Mouse (Mus musculus) retina, postnatal 1 day (tissue): ENCODE results near the gene Stk19.
"Not testable (repeated sequence)": the region's sequence is repeated elsewhere in the genome, so short reads cannot be mapped to it uniquely, and the experiment has no call there.

ENCODE experiments used
- DNase-seq: peaks from one replicate; pipeline ENCODE4 v3.0.0-alpha.2; 2012

Gene Stk19

DNA sequence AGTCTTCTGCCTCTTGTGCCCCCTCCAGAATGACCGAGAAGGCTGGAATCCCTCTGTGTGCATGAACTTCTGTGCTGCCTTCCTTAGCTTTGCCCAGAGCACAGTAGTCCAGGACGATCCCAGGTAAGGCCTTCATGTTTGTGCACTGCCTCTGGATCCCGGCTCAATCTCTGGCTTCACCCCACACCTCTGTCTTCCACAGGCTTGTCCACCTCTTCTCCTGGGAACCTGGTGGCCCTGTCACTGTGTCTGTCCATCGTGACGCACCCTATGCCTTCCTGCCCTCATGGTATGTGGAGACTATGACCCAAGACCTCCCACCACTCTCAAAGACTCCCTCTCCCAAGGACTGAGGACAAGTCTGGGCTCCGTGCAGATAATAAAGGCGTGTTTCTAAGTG, 2.0 kb upstream of the Stk19 start:
- no peak for DNase-seq

DNA sequence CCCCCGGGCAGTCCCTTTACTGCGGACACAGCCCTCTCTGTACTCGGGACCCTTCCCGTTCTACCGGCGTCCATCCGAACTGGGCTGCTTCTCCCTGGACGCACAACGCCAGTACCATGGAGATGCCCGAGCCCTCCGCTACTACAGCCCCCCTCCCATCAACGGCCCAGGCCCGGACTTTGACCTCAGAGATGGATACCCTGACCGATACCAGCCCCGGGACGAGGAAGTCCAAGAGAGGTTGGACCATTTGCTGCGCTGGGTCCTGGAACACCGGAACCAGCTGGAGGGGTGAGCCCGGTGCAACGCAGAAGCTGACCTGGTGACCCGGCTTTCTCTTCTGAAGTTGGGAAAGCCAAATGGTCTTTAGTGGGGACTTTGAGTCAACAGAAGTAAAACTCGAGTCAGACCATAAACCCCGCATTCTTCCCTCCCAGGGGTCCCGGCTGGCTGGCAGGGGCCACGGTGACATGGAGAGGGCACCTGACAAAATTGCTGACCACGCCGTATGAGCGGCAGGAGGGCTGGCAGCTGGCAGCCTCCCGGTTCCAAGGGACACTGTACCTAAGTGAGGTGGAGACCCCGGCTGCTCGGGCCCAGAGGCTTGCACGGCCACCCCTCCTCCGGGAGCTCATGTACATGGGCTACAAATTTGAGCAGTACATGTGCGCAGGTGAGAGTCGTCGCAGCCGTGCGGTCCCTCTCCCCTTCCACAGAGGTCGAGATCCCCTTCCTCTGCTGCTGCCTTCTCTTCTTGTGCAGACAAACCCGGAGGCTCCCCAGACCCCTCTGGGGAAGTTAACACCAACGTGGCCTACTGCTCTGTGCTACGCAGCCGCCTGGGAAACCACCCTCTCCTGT, 949 bp upstream of the Stk19 start:
- DNase-seq: no peak

DNA sequence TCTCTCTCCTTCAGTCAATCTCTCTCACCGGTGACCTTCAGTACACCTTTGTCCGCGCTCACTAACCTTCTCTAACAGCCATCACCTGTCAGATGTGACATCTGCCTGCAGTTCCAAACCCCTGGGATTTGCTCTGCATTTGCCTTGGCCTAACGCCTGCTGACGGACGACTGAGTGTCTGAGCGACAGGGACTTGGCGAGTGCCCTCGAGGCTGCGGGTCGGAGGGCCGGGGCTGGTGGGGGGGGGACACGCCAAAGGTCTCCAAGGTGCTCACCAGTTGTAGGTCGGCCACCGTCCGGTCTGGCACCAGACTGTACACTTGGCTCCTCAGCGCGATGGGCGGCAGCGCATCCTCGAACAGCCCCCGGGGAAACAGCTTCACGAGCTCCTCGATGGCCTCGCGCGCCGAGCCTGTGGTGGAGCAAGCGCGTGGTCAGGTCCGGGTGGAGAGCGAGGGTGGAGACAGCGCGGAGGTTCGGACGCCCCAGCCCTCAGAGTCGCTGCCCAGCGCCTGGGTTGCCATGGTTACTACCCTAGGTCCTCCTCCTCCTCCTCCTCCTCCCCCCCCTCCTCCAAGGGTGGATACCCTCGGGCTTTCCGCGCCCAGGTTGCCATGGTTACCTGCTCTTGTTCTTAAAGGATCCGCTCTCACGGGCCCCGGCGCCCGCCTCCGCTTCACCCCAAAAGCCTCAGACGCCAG, 440 bp downstream of the Stk19 start:
- no peak for DNase-seq

DNA sequence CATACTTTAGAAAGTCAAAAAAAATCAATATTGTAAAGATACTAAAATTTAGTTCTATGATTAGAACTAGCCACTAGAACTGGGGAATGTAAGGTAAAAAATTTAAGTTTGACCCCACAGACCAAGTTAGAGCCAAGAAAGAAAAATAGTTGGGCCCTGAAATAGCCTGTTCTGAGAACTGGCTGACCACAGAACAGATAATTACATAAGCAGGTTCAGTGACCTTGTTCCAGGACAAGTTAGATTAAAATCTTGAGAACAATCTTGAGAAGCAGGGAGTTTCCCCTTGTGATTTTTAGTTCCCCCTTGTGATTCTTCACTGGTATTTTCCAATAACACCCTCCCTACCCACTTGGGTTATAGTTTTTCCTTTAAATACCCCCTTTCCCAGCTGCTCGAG, 6.0 kb downstream of the Stk19 start:
- not testable (repeated sequence) for DNase-seq

DNA sequence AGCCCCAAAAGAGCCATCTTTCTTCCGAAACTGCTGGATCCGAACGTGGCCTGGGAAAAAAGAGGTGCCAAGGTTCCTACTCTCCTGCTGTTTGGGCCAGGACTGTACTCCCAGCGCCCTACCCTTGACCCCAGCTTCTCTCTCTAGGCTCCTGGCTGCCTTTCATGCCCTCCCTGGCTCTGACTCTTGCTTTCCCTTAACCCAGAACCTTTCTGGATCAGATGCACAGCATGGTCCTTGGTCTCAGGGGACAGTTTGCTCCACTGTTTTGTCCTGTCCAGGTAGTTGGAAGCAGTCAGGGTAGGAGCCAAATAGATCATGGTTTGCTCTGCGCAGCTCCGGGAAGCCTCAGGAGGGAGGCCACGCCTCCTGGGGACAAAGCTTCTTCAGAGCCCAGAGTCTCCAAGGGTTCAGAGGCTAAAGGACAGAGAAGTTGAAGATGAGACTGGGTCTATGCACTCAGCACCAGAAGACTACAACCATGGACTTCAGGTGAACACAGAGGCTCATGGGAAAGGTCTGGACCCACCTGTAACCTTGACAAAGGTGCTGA, 21.9 kb downstream of the Stk19 start:
- no peak for DNase-seq

DNA sequence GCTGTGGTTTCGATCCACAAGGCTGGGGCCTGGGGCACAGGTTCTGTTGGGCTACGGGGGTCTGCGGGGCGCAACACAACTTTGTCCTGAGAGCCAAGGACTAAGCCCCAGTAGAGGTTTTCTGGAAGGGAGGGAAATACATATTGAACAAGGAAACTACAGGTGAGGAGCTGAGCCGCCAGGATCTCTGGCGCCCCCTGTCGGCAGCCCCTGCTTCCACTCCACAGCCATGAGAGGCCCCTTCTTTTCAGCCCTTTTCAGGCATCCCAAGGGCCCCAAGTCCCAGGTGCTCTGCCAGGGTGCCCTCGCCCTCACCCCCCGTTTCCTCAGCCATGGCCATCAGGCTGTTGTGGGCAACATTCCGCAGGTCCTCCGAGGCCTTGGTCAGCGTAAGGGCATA, 23.0 kb downstream of the Stk19 start:
- peak; percentile 30 for DNase-seq

DNA sequence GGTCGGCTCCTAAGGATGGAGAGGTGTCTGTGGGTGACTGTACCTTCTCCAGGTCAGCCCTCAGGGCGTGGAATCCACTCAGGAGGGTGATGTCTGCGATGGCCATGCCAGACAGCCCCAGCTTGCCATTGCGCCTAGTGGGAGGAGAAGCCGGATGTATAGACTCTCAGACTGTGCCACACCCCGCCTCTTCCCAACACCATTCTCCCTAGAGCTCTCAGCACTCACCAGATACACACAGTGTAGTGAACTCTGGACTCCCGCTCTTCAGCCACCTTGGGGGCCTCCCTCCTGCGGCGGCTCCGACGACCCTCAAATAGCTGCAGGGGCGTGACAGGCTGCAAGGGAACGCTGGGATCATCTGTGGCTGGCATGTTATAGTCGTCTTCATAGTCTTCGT, 25.5 kb downstream of the Stk19 start:
- DNase-seq: no peak

DNA sequence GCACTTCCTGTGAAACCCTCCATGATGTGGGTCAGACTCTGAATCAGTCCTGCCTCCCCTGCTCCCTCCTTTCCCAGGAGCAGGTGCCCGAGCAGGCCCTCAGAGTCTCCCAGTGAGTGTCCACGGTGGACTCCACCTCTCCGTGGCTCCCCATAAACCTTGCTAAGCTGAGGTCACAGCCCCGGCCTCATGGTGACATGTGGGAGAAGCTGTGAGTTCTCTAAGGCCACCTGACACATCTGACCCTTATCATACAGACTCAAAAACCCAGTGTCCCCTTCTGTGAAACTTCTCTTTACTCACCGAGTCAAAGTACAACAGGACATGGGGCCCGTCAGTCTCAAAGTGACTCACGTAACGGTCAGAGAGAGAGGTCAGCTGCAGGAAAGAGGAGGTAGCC, 25.9 kb downstream of the Stk19 start:
- DNase-seq: not testable (repeated sequence)

DNA sequence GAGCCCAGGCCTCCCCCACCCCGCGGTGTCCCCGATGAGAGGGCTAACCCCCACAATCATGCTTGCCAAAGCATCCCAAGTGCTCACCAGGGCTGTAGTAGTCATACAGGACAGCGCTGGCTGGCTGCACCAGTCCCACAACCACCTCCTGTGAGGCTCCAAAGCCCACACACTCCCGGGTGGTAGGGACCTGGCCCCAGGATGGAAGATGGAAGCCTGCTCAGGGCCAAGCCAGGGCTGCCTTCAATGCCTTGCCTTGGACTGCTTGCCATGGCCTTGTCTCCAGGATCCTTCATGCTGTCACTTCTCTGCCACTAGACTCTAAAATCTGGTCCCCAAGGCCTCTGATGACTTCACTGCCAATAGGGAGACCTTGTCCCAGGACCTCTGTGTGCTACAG, 26.3 kb downstream of the Stk19 start:
- DNase-seq: not testable (repeated sequence)

DNA sequence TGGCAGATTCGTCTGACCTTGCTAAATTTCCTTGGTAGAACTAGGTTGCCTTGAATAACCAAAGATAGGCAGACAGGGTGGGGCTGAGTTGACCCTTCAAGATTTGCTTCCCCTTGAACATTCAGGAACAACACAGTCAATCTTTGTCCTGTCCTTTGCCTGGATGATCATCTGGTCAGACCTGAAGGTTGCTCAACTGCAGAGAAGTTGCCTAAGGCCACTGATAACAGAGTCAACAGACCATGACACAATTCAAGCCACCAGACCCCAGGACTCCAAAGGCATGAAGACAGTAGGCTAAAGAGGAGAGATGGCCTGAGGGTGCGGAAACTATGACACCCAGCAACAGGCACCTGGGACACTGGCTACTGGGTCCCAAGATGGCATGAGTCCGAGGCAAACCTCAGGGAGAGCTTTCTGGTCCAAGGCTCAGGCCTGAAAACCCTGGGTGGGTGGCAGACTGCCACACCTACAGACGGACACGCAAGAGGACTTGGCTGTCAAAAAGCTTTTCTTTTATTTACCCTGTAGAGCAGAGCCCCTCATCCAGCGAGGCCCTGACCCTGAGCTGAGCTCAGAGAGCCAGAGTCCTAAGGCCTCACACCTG, 28.0 kb downstream of the Stk19 start:
- DNase-seq: no peak

DNA sequence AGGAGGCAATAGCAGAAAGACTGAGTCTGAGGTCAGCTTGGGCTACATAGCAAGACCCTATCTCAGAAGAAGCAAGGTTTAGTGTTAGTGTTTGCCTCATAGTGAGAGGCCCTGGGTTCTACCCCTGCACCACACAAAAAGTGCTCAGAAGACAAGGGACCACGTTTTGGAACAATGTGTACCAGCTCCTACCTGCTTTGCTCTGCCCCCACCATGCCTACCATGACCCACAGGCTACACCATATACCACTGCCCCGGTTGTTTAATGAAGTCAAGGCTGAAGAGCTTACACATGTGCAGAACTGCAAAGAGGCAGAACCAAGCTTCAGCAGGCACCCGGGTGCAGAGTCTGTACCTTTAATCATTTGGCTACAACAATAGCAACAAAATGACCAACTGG, 29.6 kb downstream of the Stk19 start:
- no peak for DNase-seq

DNA sequence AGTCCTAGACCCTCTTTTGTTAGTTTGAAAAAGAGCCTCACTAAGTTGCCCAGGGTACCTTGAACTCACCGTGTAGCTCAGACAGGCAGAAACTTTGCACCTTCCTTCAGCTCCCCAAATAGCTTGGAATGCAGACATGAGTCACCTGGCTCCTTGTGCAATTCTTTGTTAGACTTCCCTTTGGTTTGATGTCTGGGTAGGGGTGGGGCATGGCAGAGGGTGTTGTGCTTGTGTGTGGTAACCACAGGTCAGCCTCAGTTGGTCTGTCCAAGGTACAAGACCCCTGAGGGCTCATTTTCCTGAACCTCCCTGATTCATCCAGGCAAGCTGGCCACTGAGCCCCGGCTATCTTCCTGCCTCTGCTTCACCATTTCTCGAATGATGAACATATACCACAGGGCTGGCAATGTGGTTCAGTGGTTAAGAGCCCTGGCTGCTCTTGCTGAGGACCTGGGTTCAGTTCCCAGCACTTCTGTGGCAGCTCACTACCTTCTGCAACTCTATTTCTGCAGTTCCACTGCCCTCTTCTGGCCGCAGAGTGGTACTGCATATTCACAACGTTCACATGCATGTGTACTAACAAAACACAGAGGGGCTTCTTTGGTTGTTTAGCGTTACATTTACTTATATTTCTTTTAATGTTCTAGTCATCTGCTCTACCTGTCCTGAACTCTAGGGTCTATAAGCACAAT, 31.7 kb downstream of the Stk19 start:
- DNase-seq: peak; percentile 8

DNA sequence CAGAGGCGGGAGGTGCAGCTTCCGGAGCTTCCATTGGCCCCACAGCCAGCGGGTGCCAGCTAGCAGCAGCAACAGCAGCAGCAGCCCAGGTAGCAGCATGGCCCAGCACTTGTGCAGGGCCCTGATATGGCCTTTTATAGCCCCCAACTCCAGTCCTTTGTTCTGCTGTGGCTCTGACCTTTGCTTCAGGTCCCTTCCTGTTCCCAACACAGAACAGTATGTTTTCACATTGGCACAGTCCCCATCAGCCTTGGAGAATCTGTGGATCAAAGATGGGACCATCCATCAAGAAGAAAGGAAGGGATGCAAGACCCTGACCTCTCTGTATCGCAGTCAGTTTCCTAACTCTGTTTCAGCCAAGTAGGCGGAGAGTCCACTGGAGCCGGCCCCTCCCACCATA, 32.4 kb downstream of the Stk19 start, which contains the start of gene Cyp21a1:
Gene Cyp21a1, minus strand, starts transcription at position 261 of the 400 bp plus-strand sequence.
- DNase-seq: not testable (repeated sequence)

DNA sequence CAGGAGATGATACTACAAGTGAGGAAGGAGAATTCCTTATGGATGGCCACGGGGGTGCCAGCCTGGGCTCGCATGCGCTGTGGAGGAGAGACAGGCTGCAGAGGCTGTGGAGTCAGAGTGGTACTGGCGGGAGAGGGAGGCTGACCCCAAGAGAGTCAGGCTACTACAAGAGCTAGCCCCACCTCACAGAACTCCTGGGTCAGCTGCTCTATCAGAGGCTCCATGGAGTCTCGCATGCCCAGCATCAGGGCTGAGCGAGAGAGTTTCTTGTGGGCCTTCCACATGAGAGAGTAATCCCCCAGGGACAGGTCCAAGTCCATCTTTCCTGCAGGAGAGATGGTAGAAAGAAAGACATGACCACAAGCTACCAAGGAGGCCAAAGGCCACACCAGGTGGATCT, 33.4 kb downstream of the Stk19 start:
- not testable (repeated sequence) for DNase-seq

DNA sequence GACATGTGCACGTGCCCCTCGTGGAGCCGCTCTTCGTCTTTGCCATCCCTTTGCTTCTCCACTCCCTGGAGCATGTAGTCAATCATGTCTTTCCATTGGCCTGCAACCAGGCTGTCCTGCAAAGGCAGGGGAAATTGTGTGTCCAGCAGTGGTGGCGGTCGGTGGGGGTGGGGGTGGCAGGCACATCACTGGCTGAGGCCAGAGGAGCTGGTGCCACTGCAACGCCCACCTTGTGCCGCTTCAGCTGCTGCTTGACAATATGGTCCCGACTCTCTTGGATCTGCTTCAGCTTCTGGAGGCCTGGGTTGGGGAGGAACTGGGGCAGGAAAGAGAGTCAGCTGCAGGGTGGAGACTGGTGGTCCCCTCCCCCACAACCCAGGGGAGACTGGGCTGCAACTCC, 34.0 kb downstream of the Stk19 start:
- not testable (repeated sequence) for DNase-seq

DNA sequence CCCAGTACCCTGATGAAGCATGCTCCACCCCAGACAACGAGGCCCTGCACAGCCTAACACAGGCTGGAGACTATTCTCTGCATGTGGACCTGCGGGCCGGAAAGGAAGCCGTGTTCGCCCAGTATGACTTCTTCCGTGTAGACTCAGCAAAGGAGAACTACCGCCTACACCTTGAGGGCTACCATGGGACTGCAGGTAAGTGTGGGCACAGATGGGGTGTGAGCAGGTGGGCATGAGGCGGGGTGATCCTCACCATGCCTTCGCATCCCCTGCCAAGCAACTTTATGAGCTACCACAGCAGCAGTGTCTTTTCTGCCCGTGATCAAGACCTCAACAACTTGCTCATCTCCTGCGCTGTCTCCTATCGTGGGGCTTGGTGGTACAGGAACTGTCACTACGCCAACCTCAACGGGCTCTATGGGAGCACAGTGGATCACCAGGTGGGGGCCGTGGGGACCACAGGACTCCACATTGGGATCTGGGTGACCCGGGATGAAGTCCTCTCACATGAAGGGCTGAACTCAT, 35.9 kb downstream of the Stk19 start:
- not testable (repeated sequence) for DNase-seq

DNA sequence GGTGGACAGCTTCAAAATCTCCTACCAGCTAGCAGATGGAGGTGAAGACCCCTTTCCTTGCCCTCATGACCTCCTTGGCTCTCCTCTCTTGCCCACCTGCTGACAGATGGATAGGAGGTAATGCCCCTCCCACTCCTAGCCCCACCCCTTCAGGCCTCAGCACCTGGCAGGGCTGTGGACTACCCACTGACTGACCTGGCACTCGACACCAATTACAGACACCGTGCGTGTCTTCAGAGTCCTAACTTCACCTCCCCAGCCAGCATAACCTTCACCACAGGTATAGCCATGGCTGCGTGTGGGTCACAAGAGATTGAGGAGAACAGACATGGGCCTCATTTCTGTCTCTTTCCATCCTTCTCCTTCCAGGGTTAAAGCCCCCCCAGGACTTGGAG, 37.2 kb downstream of the Stk19 start:
- no peak for DNase-seq

DNA sequence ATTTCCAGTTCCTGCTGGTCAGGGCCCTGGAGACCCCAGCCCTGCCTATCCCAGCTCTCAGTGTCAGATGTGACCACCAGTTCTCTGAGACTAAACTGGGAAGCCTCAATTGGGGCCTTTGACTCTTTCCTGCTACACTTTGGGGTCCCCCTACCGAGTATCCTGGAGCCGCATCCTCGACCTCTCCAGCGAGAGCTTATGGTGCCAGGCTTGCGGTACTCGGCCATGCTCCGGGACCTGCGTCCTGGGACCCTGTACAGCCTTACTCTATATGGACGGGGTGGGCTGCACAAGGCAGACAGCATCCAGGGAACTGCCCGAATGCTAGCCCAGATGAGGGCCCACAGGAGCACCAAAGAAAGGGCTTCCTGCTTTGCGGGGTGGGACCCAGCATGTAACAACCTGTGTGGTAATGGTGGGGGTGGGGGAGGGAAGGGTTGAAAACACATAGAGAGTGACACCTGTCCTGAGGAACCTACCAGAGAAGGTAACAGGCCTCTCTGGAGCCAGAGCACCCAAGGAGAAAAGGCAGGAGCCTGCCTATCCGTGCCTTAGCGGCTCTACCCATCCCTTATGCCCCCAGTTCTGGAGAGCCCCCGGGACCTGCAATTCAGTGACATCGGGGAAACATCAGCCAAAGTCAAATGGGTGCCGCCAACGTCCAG, 37.7 kb downstream of the Stk19 start:
- DNase-seq: no peak

DNA sequence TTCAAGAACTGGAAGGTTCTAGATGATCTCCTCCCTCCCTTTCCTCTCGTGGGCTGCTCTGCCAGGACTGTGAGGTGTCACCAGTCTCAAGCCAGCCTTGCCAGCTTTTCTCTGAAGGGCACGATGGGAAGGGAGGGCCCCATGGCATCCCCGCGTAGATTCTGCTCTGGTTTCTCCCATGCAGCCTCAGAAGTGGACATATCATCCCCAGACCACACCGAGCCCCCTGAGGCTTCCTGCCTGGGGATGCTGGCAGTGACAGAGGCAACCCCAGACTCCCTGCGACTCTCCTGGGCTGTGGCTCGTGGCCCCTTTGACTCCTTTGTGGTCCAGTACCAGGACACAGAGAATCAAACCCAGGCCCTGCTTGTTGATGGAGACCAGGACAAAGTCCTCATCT, 38.7 kb downstream of the Stk19 start:
- DNase-seq: not testable (repeated sequence)

DNA sequence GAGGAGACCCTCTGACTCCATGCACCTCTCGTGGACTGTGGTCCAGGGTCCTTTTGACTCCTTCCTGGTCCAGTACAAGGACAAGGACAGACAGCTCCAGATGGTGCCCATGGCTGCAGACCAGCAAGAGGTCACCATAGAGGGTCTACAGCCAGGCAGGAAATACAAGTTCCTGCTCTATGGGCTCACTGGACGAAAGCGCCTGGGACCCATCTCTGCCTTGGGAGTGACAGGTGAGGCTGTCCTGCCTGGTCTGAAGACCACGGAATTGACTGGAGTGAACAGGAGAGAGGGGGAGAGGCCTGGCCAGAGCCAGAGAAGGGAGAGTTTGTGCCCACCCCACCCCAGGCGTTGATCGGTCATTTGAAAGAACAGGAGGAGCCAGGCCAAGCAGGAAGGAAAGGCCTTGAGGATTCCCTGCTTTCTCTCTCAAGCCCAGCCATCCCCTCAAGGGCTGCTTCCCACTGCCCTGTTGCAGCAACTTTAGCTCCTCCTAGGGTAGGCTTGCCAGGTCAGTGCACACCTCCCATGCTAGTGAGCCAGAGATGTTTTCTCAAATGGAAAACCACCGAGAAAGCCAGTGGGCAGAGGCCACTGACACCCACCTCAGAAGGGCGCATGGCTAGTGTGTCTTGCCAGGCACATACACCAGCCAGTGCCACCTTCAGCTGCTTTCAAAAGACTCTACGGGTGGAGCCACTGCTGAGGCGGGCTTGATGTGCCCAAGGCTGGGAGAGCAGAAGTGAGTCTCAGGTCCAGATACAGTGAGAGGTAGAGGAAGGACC, 39.3 kb downstream of the Stk19 start:
- not testable (repeated sequence) for DNase-seq
